Mouse (Mus musculus): ENCODE results near the gene Myl6b.
"Not testable (repeated sequence)": the region's sequence is repeated elsewhere in the genome, so short reads cannot be mapped to it uniquely, and the experiment has no call there.

Gene Myl6b

GRCm38 (mm10) chr10:128516677-128517076 is 18.2 kb upstream of the Myl6b start:
- DNase-seq = no peak

- DNase-seq = no peak
Observed at GRCm38 (mm10) chr10:128516029-128516428, 17.5 kb upstream of the Myl6b start.

GRCm38 (mm10) chr10:128515044-128515443 is 16.6 kb upstream of the Myl6b start:
- DNase-seq = no peak

GRCm38 (mm10) chr10:128511761-128512160 is 13.3 kb upstream of the Myl6b start:
- DNase-seq = no peak

DNA sequence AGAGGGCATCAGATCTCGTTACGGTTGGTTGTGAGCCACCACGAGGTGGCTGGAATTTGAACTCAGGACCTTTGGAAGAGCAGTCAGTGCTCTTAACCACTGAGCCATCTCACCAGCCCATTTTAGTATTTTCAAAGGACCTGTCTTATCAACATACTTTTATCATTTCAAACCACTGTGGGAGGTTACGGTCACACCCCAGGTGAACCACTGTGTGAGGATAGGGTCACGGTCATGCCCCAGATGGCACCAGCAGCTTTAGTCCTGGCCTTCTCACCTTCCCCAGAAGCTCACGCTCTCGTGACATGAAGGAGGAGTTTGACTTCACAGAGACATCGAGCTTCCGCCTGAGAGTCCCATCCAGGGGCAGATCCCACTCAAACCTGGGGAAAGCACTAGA is 12.7 kb upstream of the Myl6b start:
- no peak for DNase-seq

GRCm38 (mm10) chr10:128510301-128510700 is 11.8 kb upstream of the Myl6b start:
- DNase-seq = no peak

DNA sequence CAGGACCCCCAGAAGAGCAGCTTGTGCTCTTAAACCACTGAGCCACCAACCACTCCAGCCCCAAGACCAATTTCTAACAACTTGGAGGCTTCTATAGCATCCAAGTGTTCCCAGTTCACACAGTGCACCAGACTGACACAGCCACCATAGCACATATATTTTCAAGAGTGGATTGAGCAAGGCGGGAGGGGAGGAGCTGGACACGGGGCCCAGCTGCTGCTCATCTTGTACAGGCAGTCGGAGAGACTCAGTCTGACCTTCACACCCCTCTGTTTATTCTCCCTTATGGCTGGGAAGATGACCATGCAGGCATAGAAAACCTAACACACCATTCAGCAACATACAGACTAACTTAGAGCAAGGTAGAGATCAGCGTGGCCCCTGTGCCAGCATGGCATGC is 11.3 kb upstream of the Myl6b start:
- DNase-seq = no peak

- no peak for DNase-seq
Observed at GRCm38 (mm10) chr10:128509203-128509602, 10.7 kb upstream of the Myl6b start.

- DNase-seq = no peak
Observed at GRCm38 (mm10) chr10:128508260-128508659, 9.8 kb upstream of the Myl6b start.

- DNase-seq = no peak
Observed at GRCm38 (mm10) chr10:128505974-128506373, 7.5 kb upstream of the Myl6b start.

- DNase-seq = not testable (repeated sequence)
Observed at GRCm38 (mm10) chr10:128505371-128505667, 6.8 kb upstream of the Myl6b start.

GRCm38 (mm10) chr10:128504641-128505370 is 6.3 kb upstream of the Myl6b start:
- no peak for DNase-seq

DNA sequence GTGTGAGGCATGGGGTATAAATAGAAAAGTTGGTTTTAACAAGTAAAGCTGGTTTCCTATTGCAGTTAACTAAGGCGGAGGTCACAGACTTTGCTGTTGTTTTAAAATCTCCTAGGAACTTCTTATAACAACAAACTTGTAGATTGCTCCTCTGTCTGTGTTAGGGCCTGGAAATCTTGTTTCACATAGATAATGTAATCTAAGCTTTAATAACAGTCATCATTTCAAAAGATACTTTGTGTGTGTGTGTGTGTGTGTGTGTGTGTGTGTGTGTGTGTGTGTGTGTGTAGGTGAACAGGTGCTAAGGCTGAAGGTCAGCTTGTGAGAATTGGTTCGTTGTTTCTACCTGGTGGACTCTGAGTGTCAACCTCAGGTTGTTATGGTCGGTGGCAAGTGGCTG is 5.5 kb upstream of the Myl6b start:
- DNase-seq = no peak

- DNase-seq = no peak
Observed at GRCm38 (mm10) chr10:128503532-128503931, 5.0 kb upstream of the Myl6b start.

DNA sequence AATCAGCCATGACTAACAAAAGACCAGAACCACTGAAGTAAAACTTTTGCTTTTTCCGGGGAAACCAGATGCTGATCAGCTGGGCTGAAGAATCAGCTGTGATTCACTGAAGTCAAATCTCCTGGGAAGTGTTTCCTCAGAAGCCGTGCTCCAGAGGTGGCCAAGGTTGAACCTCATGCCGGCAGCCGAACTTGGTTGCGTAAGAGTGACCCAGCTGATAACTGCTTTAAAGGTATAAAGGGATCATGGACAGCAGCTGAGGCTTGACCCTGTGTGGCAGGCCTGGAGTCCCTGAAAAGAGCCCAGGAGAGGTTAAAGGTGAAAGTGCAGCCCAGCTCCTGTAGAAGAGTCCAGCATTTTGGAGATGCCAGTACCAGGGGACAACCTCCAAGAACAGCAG is 3.9 kb upstream of the Myl6b start:
- DNase-seq = no peak

DNA sequence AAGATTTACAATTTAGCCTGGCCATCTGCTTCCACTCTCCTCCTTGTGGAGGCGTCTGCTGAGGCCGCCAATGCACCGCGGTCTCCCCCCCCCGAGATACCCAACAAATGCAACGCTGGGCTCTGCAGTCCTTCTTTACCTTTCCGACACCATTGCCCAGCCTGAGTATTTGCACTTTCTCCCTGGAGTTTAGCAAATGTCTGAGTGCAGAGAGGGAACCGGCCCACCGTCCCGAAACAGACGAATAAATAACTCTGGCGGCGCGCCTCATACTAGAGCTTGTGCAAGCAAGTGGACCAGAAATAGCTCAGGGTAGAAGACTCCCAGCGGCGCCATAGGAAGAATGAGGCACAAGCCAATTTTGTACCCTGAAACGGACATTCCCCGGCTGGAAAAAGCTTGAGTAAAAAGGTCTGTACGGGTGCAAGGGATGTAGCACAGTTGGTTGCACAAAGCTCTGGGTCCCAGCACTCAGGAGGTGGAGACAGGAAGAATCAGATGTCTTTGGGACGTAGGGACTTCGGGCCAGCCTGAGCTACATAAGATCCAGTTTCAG is 709 bp upstream of the Myl6b start:
- peak; percentile 62 to 75 for DNase-seq

DNA sequence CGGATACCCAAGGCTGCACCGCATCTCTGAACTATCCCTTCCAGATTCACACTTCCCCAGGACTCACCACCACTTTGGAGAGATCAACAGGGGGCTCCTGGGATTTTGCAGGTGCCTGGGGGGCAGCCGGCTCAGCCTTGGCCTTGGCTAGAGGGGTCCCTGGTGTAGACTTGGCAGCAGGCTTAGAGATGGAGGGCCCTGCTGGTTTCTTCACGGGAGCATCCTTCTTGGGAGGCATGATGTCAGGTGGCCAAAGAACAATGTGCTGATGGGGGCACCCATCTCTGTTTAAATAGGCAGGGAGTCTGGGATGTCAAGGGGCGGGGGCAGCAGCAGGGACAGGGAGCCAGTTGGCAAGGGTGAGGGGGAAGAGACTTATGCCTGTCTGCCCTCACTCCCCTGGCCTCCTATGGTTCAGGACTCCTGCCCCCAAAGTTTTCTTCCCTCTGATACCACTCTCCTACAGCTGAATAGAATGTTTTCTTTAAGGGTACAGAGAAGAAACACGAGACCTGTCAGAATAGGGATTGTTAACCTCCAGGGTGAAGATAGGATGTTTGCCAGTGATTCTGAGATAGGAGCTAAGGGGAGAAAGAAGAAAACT is 1.2 kb downstream of the Myl6b start:
- no peak for DNase-seq

- no peak for DNase-seq
Observed at GRCm38 (mm10) chr10:128496509-128497077, 1.9 kb downstream of the Myl6b start.

DNA sequence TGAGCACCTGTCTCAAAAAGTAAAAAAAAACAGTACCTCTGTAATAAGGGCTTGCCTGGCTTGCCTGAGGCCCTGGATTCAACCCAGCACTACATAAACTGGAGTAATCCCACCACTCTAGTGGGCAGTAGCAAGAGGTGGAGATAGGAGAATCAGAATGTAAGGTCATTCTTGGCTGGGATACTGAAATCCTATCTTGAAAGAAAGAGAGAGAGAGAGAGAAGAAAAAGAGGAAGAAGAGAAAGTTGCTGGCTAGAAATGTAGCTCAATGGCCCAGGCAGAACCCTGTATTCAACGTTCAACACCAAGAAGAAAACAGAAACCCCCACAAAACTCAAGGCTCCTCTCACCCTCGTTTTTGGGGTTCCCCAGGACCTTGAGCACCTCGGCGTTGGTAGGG is 2.6 kb downstream of the Myl6b start:
- no peak for DNase-seq

DNA sequence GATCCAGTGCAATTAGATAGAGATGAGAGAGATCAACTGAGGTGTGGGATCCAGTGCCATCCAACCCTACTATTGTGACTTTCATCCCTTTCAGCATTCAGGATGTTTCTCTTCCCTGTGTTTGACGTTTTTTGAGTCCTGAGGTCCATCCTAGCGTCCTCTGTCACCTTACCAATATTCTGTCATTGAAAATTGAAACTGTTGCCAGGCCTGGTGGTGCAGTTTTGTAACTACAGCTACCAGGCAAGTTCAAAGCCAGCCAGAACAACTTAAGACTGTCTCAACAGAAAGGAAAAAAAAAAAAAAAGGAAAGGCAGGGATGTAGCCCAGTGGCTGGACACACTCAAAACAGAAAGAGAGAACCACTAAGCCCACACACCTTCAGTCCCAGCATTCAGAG is 3.2 kb downstream of the Myl6b start:
- DNase-seq = no peak

GRCm38 (mm10) chr10:128494667-128495245 is 3.7 kb downstream of the Myl6b start:
- DNase-seq = no peak

GRCm38 (mm10) chr10:128493695-128494666 is 4.5 kb downstream of the Myl6b start, which contains the start of gene Myl6:
Gene Myl6, minus strand, starts transcription at chr10:128494145.
- peak; percentile 97 to 99 for DNase-seq

GRCm38 (mm10) chr10:128493319-128493694 is 5.2 kb downstream of the Myl6b start:
- no peak for DNase-seq
